8 mouse cellular contexts compared by ENCODE assay signal in genomic region chr3:107758638-107759037, GRCm38 (mm10). TPM values are rescaled to one million over a fixed set of nuclear protein-coding genes. Genes with fewer than 3 reads are reported as not detected.
DNase-seq lines count a peak whose midpoint lies in the region; ATAC-seq and TF ChIP-seq lines count a peak whose summit lies in the region.

No protein-coding gene starts in this region.

- H3K27ac ChIP-seq in CH12.LX (ENCODE audit: insufficient read depth, low read depth), result no peak overlapping the region
- no peak overlapping the region for H3K27ac ChIP-seq in forebrain, embryonic 14.5 days (ENCODE audit: low read depth, low read length)
- H3K27ac ChIP-seq in intestine, embryonic 15.5 days, result 0 out of 2 replicates have a peak overlapping the region, but pooled peaks have one; percentile 90

- H3ac ChIP-seq in myocyte (ENCODE audit: control insufficient read depth, insufficient read length), result peak overlapping the region; percentile 57

- TF ChIP-seq EP300 in CH12.LX (IDR thresholded peaks at IDR 0.05; ENCODE audit: low read length), result no peak

- H3K4me2 ChIP-seq in CH12.LX (ENCODE audit: insufficient read depth, low read depth, poor library complexity, severe bottlenecking) (peak overlapping the region; percentile 94; the same call in 1 of the 2 replicates), myocyte (ENCODE audit: low read depth) (peak overlapping the region; percentile 88)
- H3K4me2 ChIP-seq in forebrain, embryonic 14.5 days (ENCODE audit: low read length), result peak overlapping the region; percentile 93
- peak overlapping the region; percentile 91 for H3K4me2 ChIP-seq in intestine, embryonic 15.5 days (replicated peaks)

- H3K79me2 ChIP-seq in CH12.LX (replicated peaks; ENCODE audit: control insufficient read depth, extremely low read depth, insufficient read depth, poor library complexity, severe bottlenecking) (no peaks in the 10 kb centered on the region), myocyte (ENCODE audit: control insufficient read depth, insufficient read depth) (peaks cover 53% of the 10 kb centered on the region)

- H3K4me3 ChIP-seq in CH12.LX (replicated peaks in 1 of 3; ENCODE audit: low read depth in 2 of 3, low read length in 2 of 3, poor library complexity in 1 of 3), result peak overlapping the region; percentile 67 to 79 (median 67)
- peak overlapping the region; percentile 57 for H3K4me3 ChIP-seq in forebrain, embryonic 14.5 days (ENCODE audit: low read depth, low read length)
- H3K4me3 ChIP-seq in intestine, embryonic 15.5 days (replicated peaks), result peak overlapping the region; percentile 80
- peak overlapping the region; percentile 78 for H3K4me3 ChIP-seq in myocyte

- no peak for ATAC-seq in forebrain, embryonic 14.5 days
- no peak for ATAC-seq in intestine, embryonic 15.5 days
- ATAC-seq in megakaryocyte-erythroid progenitor cell, adult 5-6 weeks (replicated peaks; ENCODE audit: low FRiP score, low TSS enrichment, poor library complexity, severe bottlenecking), result no peak

- TF ChIP-seq POLR2A in CH12.LX (IDR thresholded peaks at IDR 0.05; ENCODE audit: low read depth, low read length) (no peak), myocyte (IDR thresholded peaks at IDR 0.05; ENCODE audit: insufficient read length, low read depth) (peak; percentile 54)

- peak; percentile 50 for DNase-seq in gastrocnemius, postnatal 25 days
- no peak for DNase-seq in gastrocnemius, postnatal 10 days
- DNase-seq in CH12.LX (ENCODE audit: extremely low read depth), result no peak
- DNase-seq in forebrain, embryonic 14.5 days (ENCODE audit: low spot score), result no peak
- DNase-seq in layer of hippocampus, adult 11-12 months (ENCODE audit: low spot score), result no peak

- H3K9ac ChIP-seq in CH12.LX (ENCODE audit: insufficient read depth, low read depth), result no peak overlapping the region
- H3K9ac ChIP-seq in forebrain, embryonic 14.5 days (ENCODE audit: low read length), result peak overlapping the region; percentile 82
- H3K9ac ChIP-seq in intestine, embryonic 15.5 days, result peak overlapping the region; percentile 86; the same call in 1 of the 2 replicates

- TF ChIP-seq CTCF in CH12.LX (conservative IDR thresholded peaks at IDR 0.05 in 1 of 2, IDR thresholded peaks at IDR 0.05 in 1 of 2; ENCODE audit: low read depth in 2 of 2, low read length in 2 of 2), result no peak

- in situ Hi-C loops in CH12.LX (cut with MboI; ENCODE audit: low pct_ligation_motif_present, low pct_unique_long_range_greater_than_20kb, low sequenced_read_pairs), result loop anchor here (5.0 to 10.0 kb wide), 2 partner anchors 54 to 84 kb away; no protein-coding TSS in a partner anchor

- 26% methylated on average over 3 of the region's 3 CpGs for WGBS in forebrain, embryonic 14.5 days
- 23% methylated on average over 3 of the region's 3 CpGs for WGBS in intestine, embryonic 15.5 days

- no peak for TF ChIP-seq RAD21 in CH12.LX (IDR thresholded peaks at IDR 0.05; ENCODE audit: low read depth, low read length)

- peaks cover 9 to 53% of the 10 kb centered on the region in 2 experiments; a peak in 3 of 4 replicates for H3K4me1 ChIP-seq in CH12.LX (ENCODE audit: control insufficient read depth in 1 of 2, insufficient read depth in 2 of 2)
- peaks cover 26% of the 10 kb centered on the region for H3K4me1 ChIP-seq in forebrain, embryonic 14.5 days (ENCODE audit: control insufficient read depth, insufficient read depth, low read length)
- peaks cover 23% of the 10 kb centered on the region for H3K4me1 ChIP-seq in intestine, embryonic 15.5 days (replicated peaks)

- H3K27me3 ChIP-seq in CH12.LX (replicated peaks), result peaks cover 9% of the 10 kb centered on the region
- no peaks in the 10 kb centered on the region for H3K27me3 ChIP-seq in forebrain, embryonic 14.5 days (replicated peaks; ENCODE audit: control insufficient read depth, insufficient read depth, low read length)
- peaks cover 13% of the 10 kb centered on the region for H3K27me3 ChIP-seq in intestine, embryonic 15.5 days (replicated peaks)
- H3K27me3 ChIP-seq in myocyte (ENCODE audit: control insufficient read depth, insufficient read depth, insufficient read length), result no peaks in the 10 kb centered on the region

- dilution Hi-C loops in CH12.LX (cut with MboI; ENCODE audit: extremely low pct_ligation_motif_present, extremely low pct_unique_long_range_greater_than_20kb, low sequenced_read_pairs), result no loop called here

- H3K36me3 ChIP-seq in CH12.LX (replicated peaks in 1 of 2; ENCODE audit: control insufficient read depth in 1 of 2, insufficient read depth in 1 of 2, low read length in 1 of 2) (peaks cover 0 to 41% of the 10 kb centered on the region in 2 experiments), myocyte (ENCODE audit: control insufficient read depth, insufficient read depth) (peaks cover 21% of the 10 kb centered on the region)
- H3K36me3 ChIP-seq in forebrain, embryonic 14.5 days (ENCODE audit: control insufficient read depth, insufficient read depth, low read length), result no peaks in the 10 kb centered on the region
- peaks cover 5% of the 10 kb centered on the region; the same call in 1 of the 2 replicates for H3K36me3 ChIP-seq in intestine, embryonic 15.5 days

- no peaks in the 10 kb centered on the region for H3K9me3 ChIP-seq in CH12.LX (replicated peaks; ENCODE audit: low read length)
- no peaks in the 10 kb centered on the region for H3K9me3 ChIP-seq in forebrain, embryonic 14.5 days (replicated peaks; ENCODE audit: control insufficient read depth, low read length)
- no peaks in the 10 kb centered on the region for H3K9me3 ChIP-seq in intestine, embryonic 15.5 days

TF ChIP-seq in CH12.LX, 34 proteins besides CTCF, POLR2A, EP300 and RAD21 (continues in another document):
- TF ChIP-seq ZC3H11A (IDR thresholded peaks at IDR 0.05; ENCODE audit: low read depth, low read length), result no peak
- TF ChIP-seq GABPA (IDR thresholded peaks at IDR 0.05; ENCODE audit: insufficient replicate concordance, low read depth, low read length), result no peak
- TF ChIP-seq ZNF384 (IDR thresholded peaks at IDR 0.05; ENCODE audit: low read depth, low read length), result no peak
- TF ChIP-seq NELFE (IDR thresholded peaks at IDR 0.05; ENCODE audit: low read depth, low read length), result no peak
- TF ChIP-seq PAX5 (IDR thresholded peaks at IDR 0.05; ENCODE audit: low read length), result no peak
- TF ChIP-seq CHD2 (IDR thresholded peaks at IDR 0.05; ENCODE audit: low read length), result no peak
- TF ChIP-seq RCOR1 (conservative IDR thresholded peaks at IDR 0.05; ENCODE audit: low read depth, low read length), result no peak
- no peak for TF ChIP-seq MEF2A (IDR thresholded peaks at IDR 0.05; ENCODE audit: borderline replicate concordance, low read depth, low read length)
- no peak for TF ChIP-seq SIN3A (IDR thresholded peaks at IDR 0.05; ENCODE audit: low read length)
- no peak for TF ChIP-seq MAFK (IDR thresholded peaks at IDR 0.05; ENCODE audit: insufficient replicate concordance, low read length)
- TF ChIP-seq SMC3 (IDR thresholded peaks at IDR 0.05; ENCODE audit: low read depth, low read length), result no peak
- TF ChIP-seq ZKSCAN1 (IDR thresholded peaks at IDR 0.05; ENCODE audit: borderline replicate concordance, low read depth, low read length), result no peak
- TF ChIP-seq TCF12 (IDR thresholded peaks at IDR 0.05; ENCODE audit: low read depth, low read length), result no peak
- TF ChIP-seq MXI1 (IDR thresholded peaks at IDR 0.05; ENCODE audit: low read depth, low read length), result no peak
- TF ChIP-seq IRF4 (IDR thresholded peaks at IDR 0.05; ENCODE audit: low read depth, low read length), result no peak
- no peak for TF ChIP-seq UBTF (IDR thresholded peaks at IDR 0.05; ENCODE audit: low read depth, low read length)
- no peak for TF ChIP-seq ZMIZ1 (IDR thresholded peaks at IDR 0.05; ENCODE audit: low read depth, low read length)

TF ChIP-seq in myocyte, 11 proteins besides CTCF, POLR2A, EP300 and RAD21:
- no peak for TF ChIP-seq TCF3 (IDR thresholded peaks at IDR 0.05; ENCODE audit: insufficient read length, low read depth)
- peak; percentile 65 for TF ChIP-seq POLR2AphosphoS2 (IDR thresholded peaks at IDR 0.05; ENCODE audit: insufficient read length, low read depth)

RNA-seq across cellular contexts. Expression of gene Csf1, which starts 1.6 kb away (rescaled TPM):
- total RNA-seq in gastrocnemius, postnatal 25 days (2021), result 10 to 100 TPM in 1 of 2 experiments, 1 to 10 TPM in 1; 9.5 to 10.6 TPM
- total RNA-seq in gastrocnemius, postnatal 10 days (2021), result 10 to 100 TPM; 14.2 to 21.4 TPM
- total RNA-seq in CH12.LX (2012; rRNA removed) (2.5 and 3.4 TPM in 2 replicates), CH12.LX (2014; rRNA removed) (2.9 and 3.4 TPM in 2 replicates)
- polyA plus RNA-seq in CH12.LX (2012; ENCODE audit: insufficient read length, low read depth) (15.0 and 17.4 TPM in 2 replicates), myocyte (2012; fragmentation: generic; extraction: Trizol) (68.1 TPM)
- polyA plus RNA-seq in forebrain, embryonic 14.5 days (2014; fragmentation: Nextera tagmentation; extraction: Ambion mirVana), result 6.5 and 7.0 TPM in 2 replicates
- 12.1 and 13.3 TPM in 2 replicates for polyA plus RNA-seq in intestine, embryonic 15.5 days (2015; fragmentation: Nextera tagmentation; extraction: Ambion mirVana)
- total RNA-seq in megakaryocyte-erythroid progenitor cell, adult 5-6 weeks (2014; fragmentation: Nextera tagmentation), result 0.35 TPM in 1 of 2 replicates, not detected in the other
- 0.50 TPM in 1 of 2 replicates, not detected in the other for total RNA-seq in megakaryocyte-erythroid progenitor cell, adult 5-6 weeks (2017)
